Mouse (Mus musculus) cerebellum, adult 2 months (tissue): ENCODE results near the gene Gm13691.

Experiments used
- CTCF ChIP-seq: fragments of 200-500 bp; IDR thresholded peaks from 2 replicates; pipeline ENCODE4 v1.5.1; 2011; ENCODE audit warnings: low read depth, mild to moderate bottlenecking, control low read depth, low read length, moderate library complexity, borderline replicate concordance; ENCODE audit not compliant: insufficient read depth
- POLR2A ChIP-seq: fragments of 200-500 bp; IDR thresholded peaks from 2 replicates; pipeline ENCODE4 v1.6.1; 2011; ENCODE audit warnings: low read length, control low read depth, borderline replicate concordance; ENCODE audit not compliant: insufficient read depth

- no peak for TF ChIP-seq CTCF
- no peak for TF ChIP-seq POLR2A
These were observed 48.9 kb downstream of the Gm13691 start for GRCm38 (mm10) chr2:84039277-84039676.
